Mouse (Mus musculus) cortical plate, adult 2 months (tissue): ENCODE measurements at regions not wholly inside any gene's neighbourhood (a gene's known extent, or its start where the extent isn't known, plus 50 kb on each side); places are given as distances from the start of the nearest gene placed in this dataset.

Experiments used
- H3K27ac ChIP-seq: fragments of 200-500 bp; 2 replicates; pipeline ENCODE4 v1.5.1; 2012; ENCODE audit warnings: low read length, control low read depth, inconsistent platforms; ENCODE audit not compliant: insufficient read depth
- H3K4me1 ChIP-seq: fragments of 200-500 bp; 2 replicates; pipeline ENCODE4 v1.6.1; 2011; ENCODE audit warnings: low read length; ENCODE audit not compliant: control insufficient read depth, insufficient read depth
- H3K4me3 ChIP-seq: fragments of 200-500 bp; 2 replicates; pipeline ENCODE4 v1.5.1; 2011; ENCODE audit warnings: mild to moderate bottlenecking, low read length, control low read depth; ENCODE audit not compliant: insufficient read depth
- CTCF ChIP-seq: fragments of 200-500 bp; IDR thresholded peaks from 2 replicates; pipeline ENCODE4 v1.5.1; 2011; ENCODE audit warnings: mild to moderate bottlenecking, control low read depth, low read length; ENCODE audit not compliant: insufficient read depth; ENCODE audit errors: extremely low read depth
- POLR2A ChIP-seq: fragments of 200-500 bp; IDR thresholded peaks from 2 replicates; pipeline ENCODE4 v1.6.1; 2011; ENCODE audit warnings: mild to moderate bottlenecking, low read length, control low read depth; ENCODE audit not compliant: insufficient read depth; ENCODE audit errors: extremely low read depth

DNA sequence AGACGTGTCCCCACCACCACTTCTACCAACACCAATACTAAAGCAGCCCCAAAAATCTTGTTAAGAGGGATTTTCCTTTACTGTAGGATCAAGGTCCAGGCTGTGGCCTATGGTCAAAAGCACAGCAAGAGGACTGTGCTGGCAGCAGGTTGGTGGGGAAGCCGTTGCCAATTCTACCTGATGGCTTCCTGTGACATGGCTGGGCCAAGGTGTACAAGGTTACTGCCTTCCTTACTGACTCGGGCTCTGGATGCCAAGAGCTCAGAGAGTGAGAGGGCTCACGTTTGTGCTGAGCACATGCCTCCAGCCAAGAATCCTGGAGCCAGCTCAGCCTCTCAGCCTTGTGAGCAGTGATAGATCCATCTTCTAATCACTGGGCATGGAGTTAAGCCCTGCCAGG, 92.3 kb upstream of the Vstm2b start:
- no peak overlapping the region for H3K4me3 ChIP-seq
- no peaks in the 10 kb centered on the region for H3K4me1 ChIP-seq
- no peak overlapping the region for H3K27ac ChIP-seq
- TF ChIP-seq POLR2A (no peak), CTCF (no peak)

DNA sequence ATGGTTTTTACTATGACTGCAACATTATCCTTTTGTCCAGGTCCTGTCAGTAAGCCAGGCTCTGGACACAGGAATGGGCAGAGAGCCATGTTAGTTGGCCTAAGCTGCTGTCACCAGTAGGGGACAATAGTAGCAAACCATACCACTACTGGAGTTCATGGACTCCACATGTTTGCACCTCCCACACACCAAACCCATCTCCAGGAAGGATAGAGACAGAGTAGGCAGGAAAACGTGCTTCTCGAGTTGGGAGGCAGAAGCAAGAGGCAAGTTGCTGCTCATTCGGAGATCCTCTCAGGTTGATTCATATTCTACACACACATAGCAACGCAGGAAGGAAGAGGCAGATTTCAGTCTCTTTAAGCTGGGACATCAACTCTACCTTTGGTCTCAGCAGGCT, 85.2 kb upstream of the Vstm2b start:
- no peak for TF ChIP-seq CTCF
- no peak for TF ChIP-seq POLR2A

DNA sequence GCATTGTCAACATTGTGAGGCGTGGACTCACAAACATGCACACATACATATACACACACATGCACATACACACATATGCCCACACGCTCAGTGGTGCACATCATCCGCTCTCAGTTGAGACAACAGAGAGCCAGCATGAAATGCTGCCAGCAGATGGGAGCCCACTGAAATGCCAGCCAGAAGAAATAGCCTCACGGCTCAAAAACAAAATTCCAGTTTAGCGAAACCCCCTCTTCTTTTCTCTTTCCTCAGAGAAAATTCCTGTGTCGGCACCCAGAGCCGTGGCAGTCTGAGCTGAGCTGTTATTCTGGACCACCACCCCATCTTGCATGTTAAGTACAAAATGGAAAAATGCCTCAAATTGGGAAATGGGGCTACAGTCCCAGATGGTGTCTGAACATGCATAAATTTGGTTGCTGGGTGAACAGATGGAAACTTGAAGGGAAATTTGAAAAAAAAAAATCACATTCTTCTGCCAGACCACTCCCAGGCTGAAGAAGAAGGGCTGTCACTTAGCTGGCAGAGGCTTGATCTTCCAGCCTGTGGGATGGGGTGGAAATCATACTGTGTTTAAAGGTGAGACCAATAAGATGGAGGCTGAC, 72.9 kb upstream of the Vstm2b start:
- no peak overlapping the region for H3K27ac ChIP-seq
- TF ChIP-seq POLR2A = no peak
- no peak for TF ChIP-seq CTCF
- peaks cover 8% of the 10 kb centered on the region for H3K4me1 ChIP-seq
- no peak overlapping the region for H3K4me3 ChIP-seq

More for the DNA sequence above, 85.2 kb upstream of the Vstm2b start:
- Histone ChIP-seq H3K4me1 (no peaks in the 10 kb centered on the region), H3K4me3 (no peak overlapping the region), H3K27ac (no peak overlapping the region)

DNA sequence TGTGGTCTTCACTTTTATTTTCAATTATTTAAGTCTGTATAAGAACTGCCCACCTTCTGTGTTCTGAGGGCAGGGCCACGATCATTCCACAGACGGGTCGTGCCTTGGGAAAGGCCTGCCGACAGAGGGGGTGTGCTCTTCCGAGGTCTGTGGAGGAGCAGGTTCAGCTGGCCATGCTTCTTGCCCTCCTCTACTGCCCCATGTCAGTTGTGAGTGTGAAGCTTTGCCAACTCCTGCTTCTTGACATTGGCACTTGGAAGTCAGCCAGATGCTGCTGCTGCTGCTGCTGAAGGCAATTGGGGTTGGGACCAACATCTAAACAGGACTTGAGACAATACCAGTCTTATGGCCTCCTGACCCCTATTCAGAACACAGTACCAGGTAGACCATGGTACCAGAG, 68.6 kb upstream of the Vstm2b start:
- no peak overlapping the region for H3K4me3 ChIP-seq
- TF ChIP-seq POLR2A (no peak), CTCF (no peak)
- H3K4me1 ChIP-seq = peaks cover 4% of the 10 kb centered on the region
- H3K27ac ChIP-seq = no peak overlapping the region

DNA sequence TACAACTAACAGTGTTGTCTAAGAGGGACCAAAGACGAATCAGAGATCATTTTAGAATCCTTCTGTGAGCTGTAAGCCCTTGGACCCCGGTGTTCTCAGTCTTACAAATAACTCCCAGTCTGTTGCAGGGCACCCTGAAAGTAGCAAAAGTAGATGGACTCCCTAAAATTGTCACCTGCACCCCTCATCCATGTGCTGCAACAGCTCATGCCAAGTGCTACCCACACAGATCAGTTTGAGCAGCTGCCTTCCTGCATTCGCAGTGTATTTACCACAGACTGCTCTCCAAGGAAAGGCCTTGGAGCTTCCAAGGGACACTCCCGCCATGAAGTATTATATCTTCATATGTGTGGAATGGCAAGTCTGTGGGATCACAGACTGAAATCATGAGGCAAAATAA, 66.5 kb upstream of the Vstm2b start:
- H3K4me1 ChIP-seq = no peaks in the 10 kb centered on the region
- no peak overlapping the region for H3K27ac ChIP-seq
- no peak overlapping the region for H3K4me3 ChIP-seq
- TF ChIP-seq POLR2A (no peak), CTCF (no peak)

DNA sequence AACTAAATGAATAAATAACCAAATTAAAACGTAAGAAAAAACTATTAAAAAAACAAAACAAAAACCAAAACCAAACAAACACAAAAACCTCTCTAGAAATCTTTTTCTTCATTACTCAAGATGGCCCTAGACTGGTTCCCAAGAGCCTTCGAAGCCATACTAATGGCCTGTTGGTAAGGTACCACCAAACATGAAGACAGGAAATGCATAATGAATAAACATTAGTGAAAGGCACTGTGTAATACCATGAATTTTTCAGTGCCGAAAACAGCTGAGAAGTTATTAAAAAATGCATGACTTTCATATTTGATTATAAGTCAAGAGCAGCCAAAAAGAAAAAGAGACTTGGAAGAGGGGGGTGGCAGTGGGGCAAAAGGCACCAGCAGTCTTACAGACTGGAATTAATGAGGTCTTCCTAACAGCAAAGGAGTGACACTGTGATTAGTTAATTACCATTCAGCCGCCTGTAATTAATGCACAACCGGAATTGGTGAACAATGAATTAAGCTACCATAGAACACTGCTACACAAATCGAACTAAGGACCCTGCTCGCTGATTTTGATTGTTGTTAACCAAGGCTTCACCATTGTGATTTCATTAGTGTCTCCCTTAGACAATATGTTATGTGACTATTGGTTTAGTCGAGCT, 55.7 kb upstream of the Vstm2b start:
- Histone ChIP-seq H3K27ac (no peak overlapping the region), H3K4me1 (no peaks in the 10 kb centered on the region), H3K4me3 (no peak overlapping the region)
- no peak for TF ChIP-seq POLR2A
- no peak for TF ChIP-seq CTCF

DNA sequence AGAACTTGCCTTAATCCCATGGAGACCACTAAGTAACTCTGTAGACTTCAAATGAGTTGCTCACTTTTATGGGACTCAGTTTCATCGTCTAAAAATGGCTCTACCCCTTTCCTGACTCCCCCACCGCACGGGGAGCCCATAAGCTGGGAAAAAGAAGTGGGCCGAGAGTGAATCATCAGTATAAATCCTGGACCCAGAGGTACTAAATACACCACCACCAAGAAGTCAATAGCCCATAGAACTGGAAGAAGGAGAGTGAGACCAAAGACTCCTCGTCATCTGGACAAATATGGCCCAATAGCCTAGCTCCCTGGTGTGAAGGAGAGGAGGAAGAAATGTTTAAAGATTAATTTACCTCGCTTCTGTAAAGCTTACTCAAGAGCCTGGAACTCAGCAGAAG, 51.6 kb upstream of the Vstm2b start:
- H3K27ac ChIP-seq = no peak overlapping the region
- TF ChIP-seq CTCF (no peak), POLR2A (no peak)
- no peaks in the 10 kb centered on the region for H3K4me1 ChIP-seq
- no peak overlapping the region for H3K4me3 ChIP-seq
